28 mouse cellular contexts compared by ENCODE assay signal in the genomic region with DNA sequence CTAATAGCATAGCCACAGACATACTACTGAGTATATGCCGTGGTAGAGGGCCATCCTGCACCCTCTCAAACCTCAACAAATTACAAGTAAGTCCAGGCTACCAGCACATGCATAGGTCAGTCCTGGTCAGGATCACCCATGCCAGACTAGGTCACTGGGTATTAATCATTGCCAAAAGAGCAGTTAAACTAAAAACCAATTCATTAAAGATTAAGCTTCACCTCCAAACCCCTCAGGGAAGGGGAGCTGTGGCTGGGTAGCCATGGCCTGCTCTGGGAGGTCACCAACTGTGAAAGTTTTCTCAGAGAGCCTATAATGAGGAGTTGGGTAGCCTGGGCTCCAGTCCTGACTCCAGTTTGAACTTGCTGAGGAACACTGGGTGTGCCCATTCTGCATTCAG.
A peak's percentile ranks its signal among the peaks of the same experiment; 100 is the strongest.
DNase-seq lines count a peak whose midpoint lies in the region; ATAC-seq lines count a peak whose summit lies in the region.
"Had no signal": no experiment of that assay in that cellular context is flagged by ENCODE, and none has a peak within 500 bp of the region (broad histone marks: within the 10 kb centered on the region; RNA-seq: fewer than 3 reads in every experiment).

No protein-coding gene starts in this region.

- H3K4me1 ChIP-seq in kidney, embryonic 15.5 days, result peaks cover 4% of the 10 kb centered on the region
- H3K4me1 ChIP-seq: forebrain, embryonic 12.5 days; heart, embryonic 10.5 days; heart, embryonic 15.5 days; hindbrain, embryonic 12.5 days; limb, embryonic 12.5 days; megakaryocyte, embryonic 14.5 days; midbrain, embryonic 12.5 days; neural tube, embryonic 12.5 days had no signal

- H3K27me3 ChIP-seq in kidney, embryonic 15.5 days, result no peaks in the 10 kb centered on the region; the same call in 1 of the 2 replicates
- H3K27me3 ChIP-seq: forebrain, embryonic 12.5 days; hindbrain, embryonic 12.5 days; megakaryocyte, embryonic 14.5 days; midbrain, embryonic 12.5 days; neural tube, embryonic 12.5 days had no signal

- no peak overlapping the region for H3K4me2 ChIP-seq in kidney, embryonic 15.5 days
- H3K4me2 ChIP-seq: forebrain, embryonic 12.5 days; heart, embryonic 15.5 days; hindbrain, embryonic 12.5 days; limb, embryonic 12.5 days; liver, embryonic 11.5 days; midbrain, embryonic 12.5 days; neural tube, embryonic 12.5 days had no signal

- H3K4me3 ChIP-seq in kidney, embryonic 15.5 days (replicated peaks), result no peak overlapping the region
- H3K4me3 ChIP-seq: forebrain, embryonic 12.5 days; heart, embryonic 10.5 days; heart, embryonic 15.5 days; hindbrain, embryonic 12.5 days; limb, embryonic 12.5 days; megakaryocyte, embryonic 14.5 days; midbrain, embryonic 12.5 days; myocyte; neural tube, embryonic 12.5 days had no signal

- no peak overlapping the region for H3K9ac ChIP-seq in kidney, embryonic 15.5 days
- H3K9ac ChIP-seq: forebrain, embryonic 12.5 days; heart, embryonic 15.5 days; hindbrain, embryonic 12.5 days; limb, embryonic 12.5 days; midbrain, embryonic 12.5 days; neural tube, embryonic 12.5 days had no signal

- no peaks in the 10 kb centered on the region for H3K36me3 ChIP-seq in kidney, embryonic 15.5 days
- H3K36me3 ChIP-seq: forebrain, embryonic 12.5 days; heart, embryonic 10.5 days; heart, embryonic 15.5 days; hindbrain, embryonic 12.5 days; limb, embryonic 12.5 days; midbrain, embryonic 12.5 days; neural tube, embryonic 12.5 days had no signal

- ATAC-seq in kidney, embryonic 15.5 days (replicated peaks; ENCODE audit: low FRiP score), result peak; percentile 89
- ATAC-seq in erythroblast, adult 5-6 weeks (replicated peaks; ENCODE audit: low FRiP score, poor library complexity, severe bottlenecking), result no peak
- ATAC-seq: hindbrain, postnatal 0 days; lung, postnatal 0 days had no signal

- H3K27ac ChIP-seq in kidney, embryonic 15.5 days, result peak overlapping the region; percentile 73
- H3K27ac ChIP-seq: forebrain, embryonic 12.5 days; heart, embryonic 10.5 days; heart, embryonic 15.5 days; hindbrain, embryonic 12.5 days; hindbrain, postnatal 0 days; limb, embryonic 12.5 days; midbrain, embryonic 12.5 days; neural tube, embryonic 12.5 days had no signal

- intact Hi-C loops in heart, postnatal 25 days (cut with DNase I), result loop anchor here (5.0 kb wide), 1 partner anchor 62 kb away; the partner anchor contains the start of gene Trabd2b

- 47% methylated on average over 1 of the region's 1 CpGs for WGBS in kidney, embryonic 15.5 days

- no peaks in the 10 kb centered on the region for H3K9me3 ChIP-seq in kidney, embryonic 15.5 days (replicated peaks)
- H3K9me3 ChIP-seq: forebrain, embryonic 12.5 days; heart, embryonic 10.5 days; heart, embryonic 15.5 days; hindbrain, embryonic 12.5 days; limb, embryonic 12.5 days; megakaryocyte, embryonic 14.5 days; midbrain, embryonic 12.5 days; neural tube, embryonic 12.5 days had no signal

- DNase-seq in heart, adult 11 months, result peak; percentile 48
- no peak for DNase-seq in heart, postnatal 25 days (ENCODE audit: low spot score)
- DNase-seq in kidney, adult 18-20 months, result peak; percentile 72
- peak; percentile 68 to 90 for DNase-seq in kidney, postnatal 25 days
- no peak for DNase-seq in T-cell, adult 2 months (ENCODE audit: low spot score)
- DNase-seq in ovary, postnatal 36 days (ENCODE audit: low spot score), result no peak
- DNase-seq: adrenal gland, postnatal 14 days; cerebellum, adult 11 months; cerebellum, adult 9-10 months; gastrocnemius, postnatal 10 days; heart, postnatal 36 days; lung, postnatal 4 days; right cerebral cortex, postnatal 4 days; thymus, postnatal 4 days had no signal

Comparison
In these comparisons a context has a peak if more than half of its experiments do, and no peak if none do; other contexts are left out.
1. DNase-seq: peak in heart, adult 11 months (single experiment), kidney, adult 18-20 months (single experiment) and kidney, postnatal 25 days (2 of 2); none in heart, postnatal 25 days (single experiment), T-cell, adult 2 months (single experiment) and ovary, postnatal 36 days (single experiment).